ENCODE assay signal across 12 mouse cellular contexts in genomic region chr12:111698346-111698913, GRCm38 (mm10). TPM values are rescaled to one million over a fixed set of nuclear protein-coding genes. Genes with fewer than 3 reads are reported as not detected.
DNase-seq lines count a peak whose midpoint lies in the region; ATAC-seq and TF ChIP-seq lines count a peak whose summit lies in the region.
"Had no signal": no experiment of that assay in that cellular context is flagged by ENCODE, and none has a peak within 500 bp of the region (broad histone marks: within the 10 kb centered on the region; RNA-seq: fewer than 3 reads in every experiment).

No protein-coding gene starts in this region.

- no peak overlapping the region for H3K27ac ChIP-seq in forebrain, embryonic 16.5 days (ENCODE audit: low read length)
- H3K27ac ChIP-seq in forebrain, embryonic 13.5 days: no peak overlapping the region
- peak overlapping the region; percentile 71 for H3K27ac ChIP-seq in intestine, postnatal 0 days (ENCODE audit: low read depth, low read length)
- H3K27ac ChIP-seq: layer of hippocampus, adult 2 months; liver, embryonic 13.5 days; macrophage had no signal

- H3K4me2 ChIP-seq in forebrain, embryonic 16.5 days (ENCODE audit: low read length): no peak overlapping the region
- H3K4me2 ChIP-seq in forebrain, embryonic 13.5 days: no peak overlapping the region
- no peak overlapping the region for H3K4me2 ChIP-seq in intestine, postnatal 0 days (replicated peaks; ENCODE audit: low read depth)
- H3K4me2 ChIP-seq: liver, embryonic 13.5 days had no signal

- DNase-seq in left cerebral cortex, postnatal 4 days: peak; percentile 84
- DNase-seq in left cerebral cortex, postnatal 10 days (ENCODE audit: extremely low spot score in 1 of 2, low spot score in 2 of 2): no peak
- DNase-seq in cerebellum, adult 8-10 months: peak; percentile 74
- no peak for DNase-seq in urinary bladder, adult 2 months (ENCODE audit: low spot score)
- DNase-seq in right cerebral cortex, postnatal 25 days: no peak
- DNase-seq: liver, embryonic 13.5 days had no signal

- peaks cover 26% of the 10 kb centered on the region for H3K4me1 ChIP-seq in forebrain, embryonic 16.5 days (replicated peaks; ENCODE audit: control insufficient read depth, insufficient read depth, low read length)
- H3K4me1 ChIP-seq in forebrain, embryonic 13.5 days: peaks cover 29% of the 10 kb centered on the region
- H3K4me1 ChIP-seq in intestine, postnatal 0 days (replicated peaks; ENCODE audit: control insufficient read depth, insufficient read depth, low read length): peaks cover 10% of the 10 kb centered on the region

- 82% methylated on average over 6 of the region's 6 CpGs for WGBS in forebrain, embryonic 16.5 days
- 88% methylated on average over 6 of the region's 6 CpGs for WGBS in forebrain, embryonic 13.5 days
- 79% methylated on average over 6 of the region's 6 CpGs for WGBS in intestine, postnatal 0 days

- TF ChIP-seq CTCF in intestine, postnatal 0 days (IDR thresholded peaks at IDR 0.05; ENCODE audit: low read depth): no peak

- intact Hi-C loops in left cerebral cortex, postnatal 4 days (cut with DNase I): no loop called here
- intact Hi-C loops in left cerebral cortex, postnatal 10 days (cut with DNase I): loop anchor here (5.0 kb wide), 1 partner anchor 46 kb away; no protein-coding TSS in a partner anchor

- H3K9ac ChIP-seq in forebrain, embryonic 16.5 days (replicated peaks; ENCODE audit: low read depth, low read length): 0 out of 2 replicates have a peak overlapping the region, but pooled peaks have one; percentile 26
- H3K9ac ChIP-seq in forebrain, embryonic 13.5 days: no peak overlapping the region
- no peak overlapping the region for H3K9ac ChIP-seq in intestine, postnatal 0 days (ENCODE audit: low read depth, low read length)
- H3K9ac ChIP-seq: liver, embryonic 13.5 days had no signal

- no peak overlapping the region for H3K4me3 ChIP-seq in forebrain, embryonic 16.5 days (replicated peaks; ENCODE audit: low read length)
- H3K4me3 ChIP-seq in forebrain, embryonic 13.5 days: no peak overlapping the region
- H3K4me3 ChIP-seq in intestine, postnatal 0 days (ENCODE audit: low read depth, low read length): no peak overlapping the region
- H3K4me3 ChIP-seq: layer of hippocampus, adult 2 months; liver, embryonic 13.5 days had no signal

- no peaks in the 10 kb centered on the region for H3K27me3 ChIP-seq in forebrain, embryonic 16.5 days (replicated peaks; ENCODE audit: control insufficient read depth, insufficient read depth, low read length)
- H3K27me3 ChIP-seq in forebrain, embryonic 13.5 days: no peaks in the 10 kb centered on the region
- H3K27me3 ChIP-seq in intestine, postnatal 0 days (replicated peaks; ENCODE audit: control insufficient read depth, insufficient read depth, low read length): no peaks in the 10 kb centered on the region
- H3K27me3 ChIP-seq: CH12.LX had no signal

- ATAC-seq in forebrain, embryonic 16.5 days: no peak
- no peak for ATAC-seq in forebrain, embryonic 13.5 days
- peak; percentile 20; the same call in 1 of the 2 replicates for ATAC-seq in intestine, postnatal 0 days

- H3K36me3 ChIP-seq in forebrain, embryonic 16.5 days (ENCODE audit: control insufficient read depth, insufficient read depth): no peaks in the 10 kb centered on the region
- no peaks in the 10 kb centered on the region for H3K36me3 ChIP-seq in forebrain, embryonic 13.5 days (ENCODE audit: poor library complexity, severe bottlenecking)
- no peaks in the 10 kb centered on the region for H3K36me3 ChIP-seq in intestine, postnatal 0 days (ENCODE audit: control insufficient read depth, insufficient read depth)
- H3K36me3 ChIP-seq: liver, embryonic 13.5 days had no signal

- no peaks in the 10 kb centered on the region for H3K9me3 ChIP-seq in forebrain, embryonic 16.5 days (ENCODE audit: control insufficient read depth, low read length)
- no peaks in the 10 kb centered on the region for H3K9me3 ChIP-seq in forebrain, embryonic 13.5 days (replicated peaks)
- no peaks in the 10 kb centered on the region for H3K9me3 ChIP-seq in intestine, postnatal 0 days (ENCODE audit: control insufficient read depth)
- H3K9me3 ChIP-seq: liver, embryonic 13.5 days had no signal

RNA-seq across cellular contexts. Expression of gene Bag5, which starts 14.6 kb away (rescaled TPM):
- polyA plus RNA-seq in forebrain, embryonic 16.5 days (2015; fragmentation: Nextera tagmentation; extraction: Ambion mirVana): 70.8 and 71.5 TPM in 2 replicates
- 62.1 and 62.8 TPM in 2 replicates for polyA plus RNA-seq in forebrain, embryonic 13.5 days (2015; fragmentation: Nextera tagmentation; extraction: Ambion mirVana)
- total RNA-seq in left cerebral cortex, postnatal 4 days (2021): 10 to 100 TPM; 42.0 to 43.6 TPM
- 10 to 100 TPM; 40.6 to 43.2 TPM for total RNA-seq in left cerebral cortex, postnatal 10 days (2021)
- 29.6 and 32.1 TPM in 2 replicates for polyA plus RNA-seq in intestine, postnatal 0 days (2015; fragmentation: Nextera tagmentation; extraction: Ambion mirVana)
- 30.4 and 32.8 TPM in 2 replicates for polyA plus RNA-seq in urinary bladder, adult 2 months (2012; rRNA removed)

RNA-seq across cellular contexts. Expression of gene Apopt1, which starts 14.6 kb away (rescaled TPM):
- 47.2 and 48.3 TPM in 2 replicates for polyA plus RNA-seq in forebrain, embryonic 16.5 days (2015; fragmentation: Nextera tagmentation; extraction: Ambion mirVana)
- polyA plus RNA-seq in forebrain, embryonic 13.5 days (2015; fragmentation: Nextera tagmentation; extraction: Ambion mirVana): 52.6 and 56.2 TPM in 2 replicates
- total RNA-seq in left cerebral cortex, postnatal 4 days (2021): 10 to 100 TPM; 27.0 to 33.0 TPM
- total RNA-seq in left cerebral cortex, postnatal 10 days (2021): 10 to 100 TPM; 37.9 to 38.6 TPM
- 42.6 and 44.8 TPM in 2 replicates for polyA plus RNA-seq in intestine, postnatal 0 days (2015; fragmentation: Nextera tagmentation; extraction: Ambion mirVana)
- polyA plus RNA-seq in urinary bladder, adult 2 months (2012; rRNA removed): 47.1 and 50.6 TPM in 2 replicates

RNA-seq across cellular contexts. Expression of gene Trmt61a, which starts 20.5 kb away (rescaled TPM):
- polyA plus RNA-seq in forebrain, embryonic 16.5 days (2015; fragmentation: Nextera tagmentation; extraction: Ambion mirVana): 9.8 and 12.6 TPM in 2 replicates
- polyA plus RNA-seq in forebrain, embryonic 13.5 days (2015; fragmentation: Nextera tagmentation; extraction: Ambion mirVana): 10.7 and 12.2 TPM in 2 replicates
- 10 to 100 TPM; 21.3 to 22.0 TPM for total RNA-seq in left cerebral cortex, postnatal 4 days (2021)
- total RNA-seq in left cerebral cortex, postnatal 10 days (2021): 10 to 100 TPM; 19.2 to 19.5 TPM
- polyA plus RNA-seq in intestine, postnatal 0 days (2015; fragmentation: Nextera tagmentation; extraction: Ambion mirVana): 5.6 TPM in 2 replicates
- polyA plus RNA-seq in urinary bladder, adult 2 months (2012; rRNA removed): 17.1 and 25.1 TPM in 2 replicates

RNA-seq across cellular contexts. Expression of gene Ckb, which starts 26.3 kb away (rescaled TPM):
- polyA plus RNA-seq in forebrain, embryonic 16.5 days (2015; fragmentation: Nextera tagmentation; extraction: Ambion mirVana): 1,407 and 1,413 TPM in 2 replicates
- 2,311 and 2,462 TPM in 2 replicates for polyA plus RNA-seq in forebrain, embryonic 13.5 days (2015; fragmentation: Nextera tagmentation; extraction: Ambion mirVana)
- 100 to 1,000 TPM; 638 to 668 TPM for total RNA-seq in left cerebral cortex, postnatal 4 days (2021)
- 1,000 to 10,000 TPM in 1 of 2 experiments, 100 to 1,000 TPM in 1; 966 to 1,046 TPM for total RNA-seq in left cerebral cortex, postnatal 10 days (2021)
- polyA plus RNA-seq in intestine, postnatal 0 days (2015; fragmentation: Nextera tagmentation; extraction: Ambion mirVana): 628 and 645 TPM in 2 replicates
- polyA plus RNA-seq in urinary bladder, adult 2 months (2012; rRNA removed): 2,258 and 2,468 TPM in 2 replicates

Comparison
In these comparisons a context has a peak if more than half of its experiments do, and no peak if none do; other contexts are left out.
1. DNase-seq: peak in left cerebral cortex, postnatal 4 days (single experiment) and cerebellum, adult 8-10 months (single experiment); none in left cerebral cortex, postnatal 10 days (0 of 2), urinary bladder, adult 2 months (single experiment) and right cerebral cortex, postnatal 25 days (single experiment).